Mouse (Mus musculus): ENCODE measurements at regions not wholly inside any gene's neighbourhood (a gene's known extent, or its start where the extent isn't known, plus 50 kb on each side); places are given as distances from the start of the nearest gene placed in this dataset.
"Not testable (repeated sequence)": the region's sequence is repeated elsewhere in the genome, so short reads cannot be mapped to it uniquely, and the experiment has no call there.

- DNase-seq: peak; percentile 49 to 77
These were observed 221.0 kb downstream of the Grxcr1 start for GRCm38 (mm10) chr5:68252671-68253070.

- DNase-seq: no peak
These were observed 221.8 kb downstream of the Grxcr1 start for GRCm38 (mm10) chr5:68253476-68253875.

GRCm38 (mm10) chr5:68254111-68254510, 222.5 kb downstream of the Grxcr1 start:
- DNase-seq: no peak

- DNase-seq: no peak
These were observed 232.6 kb downstream of the Grxcr1 start for GRCm38 (mm10) chr5:68264206-68264605.

GRCm38 (mm10) chr5:68274271-68274670, 242.6 kb downstream of the Grxcr1 start:
- no peak for DNase-seq

GRCm38 (mm10) chr5:68275558-68276263, 244.1 kb downstream of the Grxcr1 start:
- DNase-seq: no peak

GRCm38 (mm10) chr5:68295774-68296173, 264.1 kb downstream of the Grxcr1 start:
- not testable (repeated sequence) for DNase-seq

- DNase-seq: no peak
These were observed 281.6 kb downstream of the Grxcr1 start for GRCm38 (mm10) chr5:68313187-68313586.

GRCm38 (mm10) chr5:68318979-68319378, 287.3 kb downstream of the Grxcr1 start:
- no peak for DNase-seq

GRCm38 (mm10) chr5:68326998-68327593, 295.5 kb downstream of the Grxcr1 start:
- peak in 1 of 2 experiments; percentile 10 for DNase-seq

GRCm38 (mm10) chr5:68329311-68329710, 297.7 kb downstream of the Grxcr1 start:
- DNase-seq: peak in 1 of 2 experiments; percentile 24

GRCm38 (mm10) chr5:68329828-68330227, 298.2 kb downstream of the Grxcr1 start:
- no peak for DNase-seq

- no peak for DNase-seq
These were observed 319.3 kb downstream of the Grxcr1 start for GRCm38 (mm10) chr5:68350921-68351320.

- DNase-seq: no peak
These were observed 320.2 kb downstream of the Grxcr1 start for GRCm38 (mm10) chr5:68351793-68352192.

- DNase-seq: no peak
These were observed 321.6 kb downstream of the Grxcr1 start for GRCm38 (mm10) chr5:68353211-68353610.

GRCm38 (mm10) chr5:68353816-68354215, 322.2 kb downstream of the Grxcr1 start:
- DNase-seq: not testable (repeated sequence)

GRCm38 (mm10) chr5:68361581-68362211, 330.1 kb downstream of the Grxcr1 start:
- DNase-seq: peak in 1 of 2 experiments; percentile 35

- no peak for DNase-seq
These were observed 341.4 kb downstream of the Grxcr1 start for GRCm38 (mm10) chr5:68373082-68373481.
